19 mouse cellular contexts compared by ENCODE assay signal in the genomic region with DNA sequence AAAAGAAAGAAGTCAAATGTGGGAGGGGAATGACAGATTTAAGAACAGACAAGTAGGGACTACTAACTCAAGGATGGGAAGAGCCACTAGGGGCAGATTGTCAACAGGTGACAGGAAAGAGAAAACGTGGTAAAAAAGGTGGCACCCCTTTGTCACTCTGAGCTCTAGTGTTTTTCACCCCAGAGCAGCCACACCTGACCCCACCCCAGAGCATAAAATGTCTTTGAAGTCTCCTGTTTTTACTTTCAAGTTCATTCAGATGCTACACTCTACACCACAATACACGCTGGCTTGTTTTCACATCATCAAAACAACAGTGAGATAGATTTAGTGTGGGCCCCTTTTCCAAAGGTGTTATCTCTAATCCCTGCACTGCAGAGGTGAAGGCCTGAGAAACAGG.
DNase-seq lines count a peak whose midpoint lies in the region; ATAC-seq lines count a peak whose summit lies in the region.
"Had no signal": no experiment of that assay in that cellular context is flagged by ENCODE, and none has a peak within 500 bp of the region (broad histone marks: within the 10 kb centered on the region; RNA-seq: fewer than 3 reads in every experiment).

No protein-coding gene starts in this region.

- no peak overlapping the region for H3K4me2 ChIP-seq in intestine, embryonic 16.5 days (ENCODE audit: low read depth, low read length)
- H3K4me2 ChIP-seq in midbrain, embryonic 11.5 days, result no peak overlapping the region
- H3K4me2 ChIP-seq: heart, embryonic 13.5 days; neural tube, embryonic 13.5 days; stomach, embryonic 15.5 days had no signal

- H3K4me1 ChIP-seq in heart, embryonic 10.5 days, result peaks cover 46% of the 10 kb centered on the region
- H3K4me1 ChIP-seq in intestine, embryonic 16.5 days (ENCODE audit: control insufficient read depth, insufficient read depth, low read length), result peaks cover 8% of the 10 kb centered on the region
- H3K4me1 ChIP-seq in midbrain, embryonic 11.5 days (ENCODE audit: control insufficient read depth, insufficient read depth, low read length), result no peaks in the 10 kb centered on the region
- H3K4me1 ChIP-seq: neural tube, embryonic 13.5 days; stomach, embryonic 15.5 days had no signal

- no peaks in the 10 kb centered on the region for H3K36me3 ChIP-seq in heart, embryonic 10.5 days
- no peaks in the 10 kb centered on the region for H3K36me3 ChIP-seq in intestine, embryonic 16.5 days (ENCODE audit: control insufficient read depth, insufficient read depth, low read length)
- H3K36me3 ChIP-seq in splenic B cell, adult 2 months (ENCODE audit: control insufficient read depth, insufficient read depth, low read length, poor library complexity, severe bottlenecking), result no peaks in the 10 kb centered on the region
- H3K36me3 ChIP-seq in midbrain, embryonic 11.5 days (ENCODE audit: control insufficient read depth, insufficient read depth, low read length), result no peaks in the 10 kb centered on the region
- H3K36me3 ChIP-seq: G1E; heart, embryonic 13.5 days; neural tube, embryonic 13.5 days; stomach, embryonic 15.5 days had no signal

- no peak for DNase-seq in heart, embryonic 10.5 days (ENCODE audit: low spot score)
- no peak for DNase-seq in heart, adult 11 months
- DNase-seq in thymus, postnatal 14 days, result peak; percentile 35
- DNase-seq in thymus, adult 18-20 months, result no peak
- DNase-seq in splenic B cell, adult 2 months (ENCODE audit: low read depth, low spot score), result peak; percentile 23
- no peak for DNase-seq in right cerebral cortex, postnatal 4 days
- DNase-seq in midbrain, embryonic 11.5 days (ENCODE audit: low spot score, missing footprints), result no peak
- DNase-seq: adrenal gland, adult 8-10 months; cerebellum, postnatal 25 days; heart, postnatal 4 days; lung, postnatal 36 days; thymus, postnatal 36 days had no signal

- no peaks in the 10 kb centered on the region for H3K9me3 ChIP-seq in heart, embryonic 10.5 days
- H3K9me3 ChIP-seq in intestine, embryonic 16.5 days (ENCODE audit: control insufficient read depth, low read length), result no peaks in the 10 kb centered on the region
- H3K9me3 ChIP-seq in midbrain, embryonic 11.5 days (ENCODE audit: control insufficient read depth, low read length), result no peaks in the 10 kb centered on the region
- H3K9me3 ChIP-seq: G1E; heart, embryonic 13.5 days; neural tube, embryonic 13.5 days; stomach, embryonic 15.5 days had no signal

- peak; percentile 6; the same call in 1 of the 2 replicates for ATAC-seq in intestine, embryonic 16.5 days
- ATAC-seq in midbrain, embryonic 11.5 days (ENCODE audit: low FRiP score), result no peak
- ATAC-seq: forebrain, embryonic 14.5 days had no signal

- H3K27ac ChIP-seq in heart, embryonic 10.5 days, result peak overlapping the region; percentile 48; the same call in 1 of the 2 replicates
- no peak overlapping the region for H3K27ac ChIP-seq in intestine, embryonic 16.5 days (ENCODE audit: low read length)
- H3K27ac ChIP-seq in midbrain, embryonic 11.5 days (ENCODE audit: low read depth, low read length), result no peak overlapping the region
- H3K27ac ChIP-seq: heart, embryonic 13.5 days; liver, embryonic 14.5 days; neural tube, embryonic 13.5 days; stomach, embryonic 15.5 days had no signal

- H3K4me3 ChIP-seq in heart, embryonic 10.5 days, result no peak overlapping the region
- no peak overlapping the region for H3K4me3 ChIP-seq in intestine, embryonic 16.5 days (ENCODE audit: low read length)
- H3K4me3 ChIP-seq in midbrain, embryonic 11.5 days (ENCODE audit: low read depth, low read length), result no peak overlapping the region
- H3K4me3 ChIP-seq: heart, embryonic 13.5 days; neural tube, embryonic 13.5 days; stomach, embryonic 15.5 days had no signal

- 27% methylated on average over 2 of the region's 2 CpGs for WGBS in heart, embryonic 10.5 days
- WGBS in intestine, embryonic 16.5 days, result 22% methylated on average over 2 of the region's 2 CpGs
- 44% methylated on average over 2 of the region's 2 CpGs for WGBS in midbrain, embryonic 11.5 days

- no peak overlapping the region for H3K9ac ChIP-seq in intestine, embryonic 16.5 days (ENCODE audit: low read depth, low read length)
- no peak overlapping the region for H3K9ac ChIP-seq in midbrain, embryonic 11.5 days (ENCODE audit: low read length)
- H3K9ac ChIP-seq: liver, embryonic 14.5 days; neural tube, embryonic 13.5 days; stomach, embryonic 15.5 days had no signal

- H3K27me3 ChIP-seq in heart, embryonic 10.5 days (ENCODE audit: insufficient read depth, poor library complexity, severe bottlenecking), result no peaks in the 10 kb centered on the region
- no peaks in the 10 kb centered on the region for H3K27me3 ChIP-seq in intestine, embryonic 16.5 days (replicated peaks; ENCODE audit: control insufficient read depth, insufficient read depth, low read length)
- no peaks in the 10 kb centered on the region for H3K27me3 ChIP-seq in splenic B cell, adult 2 months (ENCODE audit: control insufficient read depth, insufficient read depth, low read length, poor library complexity, severe bottlenecking)
- no peaks in the 10 kb centered on the region for H3K27me3 ChIP-seq in midbrain, embryonic 11.5 days (ENCODE audit: control insufficient read depth, insufficient read depth, low read length)
- H3K27me3 ChIP-seq: heart, embryonic 13.5 days; neural tube, embryonic 13.5 days; stomach, embryonic 15.5 days had no signal

Comparison
In these comparisons a context has a peak if more than half of its experiments do, and no peak if none do; other contexts are left out.
1. DNase-seq: peak in thymus, postnatal 14 days (single experiment) and splenic B cell, adult 2 months (single experiment); none in heart, embryonic 10.5 days (single experiment), heart, adult 11 months (single experiment), thymus, adult 18-20 months (0 of 2), right cerebral cortex, postnatal 4 days (single experiment) and midbrain, embryonic 11.5 days (single experiment).